Mouse (Mus musculus) midbrain, embryonic 13.5 days (tissue): Measurements from ENCODE around the gene Spata21. TPM values are rescaled to one million over a fixed set of nuclear protein-coding genes. Genes with fewer than 3 reads are reported as not detected.

Experiments
- ATAC-seq: fragments of 200-750 bp; cut with Nextera tagmentation; 2 replicates; pipeline ENCODE4 v1.8.0; 2017; ENCODE audit warnings: mild to moderate bottlenecking, moderate TSS enrichment, moderate library complexity
- H3K27ac ChIP-seq: fragments of 300-500 bp; sonication (generic); 2 replicates; pipeline ENCODE4 v1.5.1; 2015; ENCODE audit warnings: inconsistent platforms, mild to moderate bottlenecking, moderate library complexity
- H3K27me3 ChIP-seq: fragments of 300-500 bp; sonication (generic); 2 replicates; pipeline ENCODE4 v1.6.1; 2015; ENCODE audit warnings: mild to moderate bottlenecking, inconsistent platforms
- H3K36me3 ChIP-seq: fragments of 300-500 bp; sonication (generic); 2 replicates; pipeline ENCODE4 v1.6.1; 2015; ENCODE audit warnings: mild to moderate bottlenecking, inconsistent platforms
- H3K4me1 ChIP-seq: fragments of 300-500 bp; sonication (generic); replicated peaks from 2 replicates; pipeline ENCODE4 v1.6.1; 2015; ENCODE audit warnings: inconsistent platforms
- H3K4me2 ChIP-seq: fragments of 300-500 bp; sonication (generic); replicated peaks from 2 replicates; pipeline ENCODE4 v1.6.1; 2015; ENCODE audit warnings: moderate library complexity, mild to moderate bottlenecking, inconsistent platforms
- H3K4me3 ChIP-seq: fragments of 300-500 bp; sonication (generic); replicated peaks from 2 replicates; pipeline ENCODE4 v1.5.1; 2015; ENCODE audit warnings: mild to moderate bottlenecking, inconsistent platforms
- H3K9ac ChIP-seq: fragments of 300-500 bp; sonication (generic); replicated peaks from 2 replicates; pipeline ENCODE4 v1.6.1; 2015; ENCODE audit warnings: mild to moderate bottlenecking, inconsistent platforms
- H3K9me3 ChIP-seq: fragments of 300-500 bp; sonication (generic); 2 replicates; pipeline ENCODE4 v1.6.1; 2016; ENCODE audit warnings: mild to moderate bottlenecking, inconsistent platforms
- WGBS: fragments of 180-500 bp; shearing (Covaris S2); methylation state at CpG from one replicate; pipeline ENCODE4 v1.1.7; 2015; 5-methylcytosine and 5-hydroxymethylcytosine counted together
- polyA plus RNA-seq: library from polyadenylated mRNA; unstranded; fragments of >200 nt; fragmentation: Nextera tagmentation; extraction: Ambion mirVana; gene quantifications from 2 replicates; pipeline ENCODE4 v1.2.1, GENCODE M21; 2015

Gene Spata21
- polyA plus RNA-seq = 0.22 TPM in 1 of 2 replicates, not detected in the other

DNA sequence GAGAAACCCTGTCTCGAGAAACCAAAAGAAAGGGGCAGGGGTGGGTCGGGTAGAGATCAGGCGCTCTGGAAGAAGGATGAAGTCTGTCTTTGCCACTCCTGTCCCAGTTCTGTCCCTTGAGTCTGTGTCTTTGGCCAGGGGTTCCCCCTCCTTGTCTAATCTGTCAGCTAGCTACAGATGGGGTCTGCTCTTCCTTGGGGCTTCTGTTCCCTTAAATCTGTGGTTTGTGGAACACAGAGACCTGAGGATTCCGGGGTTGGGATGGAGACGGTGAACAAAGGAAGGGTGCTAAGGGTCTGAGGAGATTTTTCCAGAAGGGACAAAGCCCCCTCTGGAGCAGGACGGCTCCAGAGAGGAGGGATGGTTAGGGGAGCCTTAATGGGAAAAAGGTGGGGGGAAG, at the start of gene Spata21:
Gene Spata21, plus strand, starts transcription at position 301 of the 400 bp plus-strand sequence.
- Histone ChIP-seq H3K36me3 (no peaks in the 10 kb centered on the region), H3K9me3 (no peaks in the 10 kb centered on the region), H3K4me3 (no peak within 1 kb of the TSS), H3K4me2 (no peak within 1 kb of the TSS), H3K9ac (0 out of 2 replicates have a peak within 1 kb of the TSS, but pooled peaks have one; percentile 14), H3K27ac (no peak within 1 kb of the TSS), H3K4me1 (no peaks in the 10 kb centered on the region), H3K27me3 (no peaks in the 10 kb centered on the region)
- WGBS = 80% methylated on average over 6 of the region's 6 CpGs
- no peak for ATAC-seq

DNA sequence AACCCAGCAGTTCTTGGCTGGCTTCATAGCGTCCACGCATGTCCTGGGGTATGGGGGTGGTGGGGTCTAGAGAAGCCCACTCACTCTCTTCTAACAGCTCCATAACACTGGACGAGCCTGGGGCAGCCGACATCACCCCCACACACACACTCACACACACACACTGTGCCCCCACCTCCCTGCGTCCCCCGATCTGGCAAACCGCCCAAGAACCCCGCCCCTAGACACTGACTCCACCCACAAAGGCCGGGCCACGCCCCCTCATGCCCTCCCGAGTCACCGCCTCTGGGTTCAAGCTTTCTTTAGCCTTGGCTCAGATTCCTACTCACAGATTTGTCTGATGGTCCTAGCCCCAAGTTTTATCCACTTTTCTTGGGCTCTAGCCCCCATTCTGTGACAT, 47.0 kb upstream of the Spata21 start:
- Histone ChIP-seq H3K27me3 (no peaks in the 10 kb centered on the region), H3K4me3 (no peak overlapping the region), H3K4me1 (peaks cover 4% of the 10 kb centered on the region; the same call in 1 of the 2 replicates), H3K9me3 (no peaks in the 10 kb centered on the region), H3K36me3 (peaks cover 79% of the 10 kb centered on the region), H3K9ac (no peak overlapping the region), H3K27ac (no peak overlapping the region), H3K4me2 (no peak overlapping the region)
- 51% methylated on average over 12 of the region's 12 CpGs for WGBS
- no peak for ATAC-seq

DNA sequence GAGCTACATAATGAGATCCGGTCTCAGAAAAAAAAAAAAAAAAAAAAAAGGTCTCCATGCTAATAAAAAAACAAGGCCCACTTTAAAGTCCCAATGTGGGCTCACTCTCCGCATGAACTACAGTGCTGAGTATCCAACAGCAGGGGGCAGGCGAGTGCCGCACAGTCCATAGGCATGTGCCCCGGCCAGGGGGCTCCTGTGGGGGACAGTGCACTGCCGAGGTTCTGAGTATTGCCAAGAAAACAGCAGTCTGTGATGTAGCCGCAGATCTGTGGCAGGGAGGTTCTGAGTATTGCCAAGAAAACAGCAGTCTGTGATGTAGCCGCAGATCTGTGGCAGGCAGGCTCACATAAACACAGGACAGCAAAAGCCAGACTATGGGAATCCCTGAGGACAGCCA, 43.3 kb upstream of the Spata21 start:
- H3K27me3 ChIP-seq = no peaks in the 10 kb centered on the region
- peaks cover 34% of the 10 kb centered on the region for H3K4me1 ChIP-seq
- peaks cover 58% of the 10 kb centered on the region for H3K36me3 ChIP-seq
- no peak overlapping the region for H3K9ac ChIP-seq
- 0 out of 2 replicates have a peak overlapping the region, but pooled peaks have one; percentile 25 for H3K27ac ChIP-seq
- H3K4me2 ChIP-seq = no peak overlapping the region
- no peaks in the 10 kb centered on the region for H3K9me3 ChIP-seq
- H3K4me3 ChIP-seq = no peak overlapping the region
- ATAC-seq = peak; percentile 25; the same call in 1 of the 2 replicates
- 14% methylated on average over 8 of the region's 8 CpGs for WGBS

DNA sequence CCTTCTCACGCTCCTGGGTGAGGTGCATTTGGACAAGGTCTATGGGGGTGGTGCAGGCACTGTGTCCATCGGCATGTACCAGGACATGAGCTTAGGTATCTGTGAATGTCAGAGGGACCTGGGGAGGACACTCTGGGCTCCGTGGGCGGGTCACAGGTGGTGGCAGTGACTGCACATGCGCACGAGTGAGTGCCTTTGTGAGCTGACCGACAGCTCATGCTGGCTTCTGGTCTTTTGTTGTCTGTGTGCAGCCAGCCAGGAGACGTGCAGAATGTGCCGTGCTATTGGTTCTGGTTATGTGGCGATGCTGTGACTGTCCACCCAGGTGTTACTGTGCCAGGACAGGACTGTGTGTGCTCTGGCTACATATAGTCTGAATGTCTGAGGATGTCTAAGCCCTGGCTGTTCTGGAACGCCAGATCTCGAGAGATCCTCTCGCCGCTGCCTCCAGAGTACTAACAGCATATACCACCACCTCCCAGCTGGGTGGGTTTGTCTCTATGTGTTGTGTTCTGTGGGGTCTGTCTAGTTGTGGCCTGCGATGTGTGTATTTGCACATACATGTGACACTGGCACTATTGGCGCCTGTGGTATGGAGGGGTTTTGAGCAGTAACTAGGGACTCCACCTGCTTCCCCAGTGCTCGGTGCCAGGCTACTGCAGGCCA, 39.2 kb upstream of the Spata21 start:
- H3K36me3 ChIP-seq = peaks cover 23% of the 10 kb centered on the region
- WGBS = 17% methylated on average over 17 of the region's 17 CpGs
- no peaks in the 10 kb centered on the region for H3K9me3 ChIP-seq
- peak overlapping the region; percentile 55 for H3K9ac ChIP-seq
- H3K27me3 ChIP-seq = no peaks in the 10 kb centered on the region
- peak overlapping the region; percentile 96 for H3K27ac ChIP-seq
- peaks cover 71% of the 10 kb centered on the region for H3K4me1 ChIP-seq
- peak overlapping the region; percentile 44 for H3K4me2 ChIP-seq
- H3K4me3 ChIP-seq = no peak overlapping the region; the same call in 1 of the 2 replicates
- ATAC-seq = peak; percentile 40

DNA sequence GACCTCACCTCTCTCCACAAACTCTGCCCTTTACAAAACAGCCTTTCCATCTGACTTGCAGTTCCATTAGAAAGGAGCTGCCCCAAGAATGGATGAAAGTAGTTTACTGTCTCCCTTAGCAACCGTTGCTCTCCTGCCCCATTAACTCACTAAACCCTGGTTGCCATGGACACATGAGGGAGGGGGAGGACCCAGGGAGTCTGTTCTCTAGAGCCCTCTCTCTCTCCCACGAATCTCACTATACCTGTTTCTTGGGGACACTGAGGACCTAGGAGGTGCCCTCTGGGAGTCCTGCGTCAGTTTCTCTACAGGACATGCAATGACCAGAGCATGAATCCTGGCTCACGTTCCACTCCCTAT, 38.7 kb upstream of the Spata21 start:
- Histone ChIP-seq H3K27ac (peak overlapping the region; percentile 96), H3K4me3 (no peak overlapping the region; the same call in 1 of the 2 replicates), H3K4me1 (peaks cover 76% of the 10 kb centered on the region), H3K9ac (peak overlapping the region; percentile 55), H3K4me2 (peak overlapping the region; percentile 44), H3K36me3 (peaks cover 23% of the 10 kb centered on the region), H3K27me3 (no peaks in the 10 kb centered on the region), H3K9me3 (no peaks in the 10 kb centered on the region)
- ATAC-seq = peak; percentile 67
- WGBS = 1% methylated on average over 4 of the region's 4 CpGs

DNA sequence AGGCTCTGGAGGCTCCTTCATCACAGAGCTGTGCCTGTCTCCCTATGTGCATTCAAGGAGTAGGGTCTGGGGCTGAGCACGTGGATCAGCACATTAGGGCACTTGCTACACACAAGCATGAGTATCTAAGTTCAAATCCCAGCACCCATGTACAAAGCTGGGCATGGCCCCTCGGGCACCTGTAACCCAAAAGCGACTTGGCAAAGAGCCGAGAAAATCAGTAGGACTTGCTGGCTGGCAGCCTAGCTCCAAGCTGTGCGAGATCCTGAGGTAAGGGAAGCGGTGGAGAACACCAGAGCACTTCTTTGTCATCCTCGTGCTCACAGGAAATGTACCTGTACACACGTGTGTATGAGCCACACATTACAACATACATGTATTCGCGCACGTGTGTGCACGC, 35.7 kb upstream of the Spata21 start:
- 75% methylated on average over 12 of the region's 12 CpGs for WGBS
- H3K4me2 ChIP-seq = peak overlapping the region; percentile 55
- peaks cover 24% of the 10 kb centered on the region for H3K36me3 ChIP-seq
- H3K27me3 ChIP-seq = no peaks in the 10 kb centered on the region
- peak overlapping the region; percentile 89; the same call in 1 of the 2 replicates for H3K27ac ChIP-seq
- H3K4me3 ChIP-seq = no peak overlapping the region
- ATAC-seq = no peak
- H3K9me3 ChIP-seq = no peaks in the 10 kb centered on the region
- peak overlapping the region; percentile 58; the same call in 1 of the 2 replicates for H3K9ac ChIP-seq
- peaks cover 66% of the 10 kb centered on the region for H3K4me1 ChIP-seq

DNA sequence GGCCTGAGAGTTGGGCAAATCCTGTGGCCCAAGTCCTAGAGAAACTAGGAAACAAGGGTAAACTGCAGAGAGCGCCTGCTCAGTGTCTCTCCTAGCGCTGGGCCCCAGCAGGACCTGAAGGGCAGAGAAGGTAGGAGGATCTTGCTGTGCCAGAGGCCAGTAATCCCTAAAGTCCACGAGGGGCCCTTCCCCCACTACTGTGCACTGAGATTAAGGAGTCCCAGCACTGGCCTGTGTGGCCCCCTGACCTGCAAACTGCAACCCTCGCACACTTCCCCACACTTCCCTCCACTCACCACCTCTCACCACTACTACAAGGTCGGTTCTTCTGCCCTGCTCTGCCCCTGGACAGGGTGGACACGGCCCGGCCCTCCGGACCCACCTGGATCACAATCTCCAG, 35.0 kb upstream of the Spata21 start:
- peak; percentile 1; the same call in 1 of the 2 replicates for ATAC-seq
- Histone ChIP-seq H3K27ac (peak overlapping the region; percentile 89), H3K4me1 (peaks cover 60% of the 10 kb centered on the region), H3K9me3 (no peaks in the 10 kb centered on the region), H3K36me3 (peaks cover 28% of the 10 kb centered on the region), H3K4me3 (peak overlapping the region; percentile 21), H3K9ac (peak overlapping the region; percentile 58), H3K27me3 (no peaks in the 10 kb centered on the region), H3K4me2 (peak overlapping the region; percentile 55)
- WGBS = 13% methylated on average over 8 of the region's 8 CpGs

DNA sequence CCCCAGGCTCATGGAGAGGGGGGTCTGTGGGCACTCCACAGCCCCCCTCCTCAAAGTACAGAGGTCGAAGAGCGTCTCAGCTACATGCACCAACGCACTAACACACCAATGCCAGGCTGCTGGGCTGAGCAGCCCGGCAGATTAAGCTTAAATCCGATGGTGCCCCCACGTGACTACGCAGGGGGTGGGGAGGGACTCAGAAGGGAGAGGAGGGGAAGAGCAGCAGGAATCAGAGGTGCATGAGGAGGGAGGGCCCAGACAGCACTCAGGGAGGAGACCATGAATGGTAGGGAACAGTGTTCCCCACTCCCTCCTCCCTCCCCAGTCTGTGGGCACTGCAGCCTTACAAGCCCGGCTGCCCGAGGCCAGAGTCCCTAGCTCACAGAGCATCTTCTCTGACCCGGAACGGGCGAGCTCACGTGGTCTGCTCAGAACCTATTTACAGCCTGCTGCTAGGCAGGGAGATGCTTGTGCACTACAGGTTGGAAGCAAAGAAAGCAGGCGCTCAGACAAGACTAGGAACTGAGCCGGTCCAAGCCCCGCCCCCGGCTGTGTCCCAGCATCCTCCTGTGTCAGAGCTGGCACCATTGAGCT, 34.5 kb upstream of the Spata21 start:
- Histone ChIP-seq H3K9ac (peak overlapping the region; percentile 58), H3K4me1 (peaks cover 59% of the 10 kb centered on the region), H3K36me3 (peaks cover 28% of the 10 kb centered on the region), H3K27me3 (no peaks in the 10 kb centered on the region), H3K4me2 (peak overlapping the region; percentile 55), H3K9me3 (no peaks in the 10 kb centered on the region), H3K27ac (peak overlapping the region; percentile 89), H3K4me3 (peak overlapping the region; percentile 21)
- 7% methylated on average over 17 of the region's 17 CpGs for WGBS
- peak; percentile 53 for ATAC-seq

DNA sequence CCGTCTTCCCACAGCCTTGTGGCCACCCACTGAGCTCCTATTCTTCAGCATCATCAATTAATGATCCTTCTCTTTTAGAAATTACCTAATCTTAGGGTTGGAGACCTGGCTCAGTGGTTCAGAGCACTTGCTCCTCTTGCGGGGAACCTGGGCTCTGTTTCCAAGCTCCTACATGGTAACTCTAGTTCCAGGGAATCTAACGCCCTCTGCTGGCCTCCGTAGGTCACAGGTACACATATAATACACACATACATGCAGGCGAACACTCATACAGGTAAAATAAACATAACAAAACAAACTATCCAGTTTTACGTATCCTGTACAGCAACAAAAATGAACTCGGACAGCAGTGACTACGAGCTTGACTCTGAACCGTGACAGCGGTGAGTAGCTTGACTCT, 31.2 kb upstream of the Spata21 start:
- ATAC-seq = no peak
- Histone ChIP-seq H3K4me2 (no peak overlapping the region), H3K36me3 (peaks cover 28% of the 10 kb centered on the region), H3K9me3 (no peaks in the 10 kb centered on the region), H3K9ac (no peak overlapping the region), H3K4me3 (no peak overlapping the region), H3K27me3 (no peaks in the 10 kb centered on the region), H3K27ac (no peak overlapping the region), H3K4me1 (peaks cover 52% of the 10 kb centered on the region)
- 97% methylated on average over 10 of the region's 10 CpGs for WGBS

DNA sequence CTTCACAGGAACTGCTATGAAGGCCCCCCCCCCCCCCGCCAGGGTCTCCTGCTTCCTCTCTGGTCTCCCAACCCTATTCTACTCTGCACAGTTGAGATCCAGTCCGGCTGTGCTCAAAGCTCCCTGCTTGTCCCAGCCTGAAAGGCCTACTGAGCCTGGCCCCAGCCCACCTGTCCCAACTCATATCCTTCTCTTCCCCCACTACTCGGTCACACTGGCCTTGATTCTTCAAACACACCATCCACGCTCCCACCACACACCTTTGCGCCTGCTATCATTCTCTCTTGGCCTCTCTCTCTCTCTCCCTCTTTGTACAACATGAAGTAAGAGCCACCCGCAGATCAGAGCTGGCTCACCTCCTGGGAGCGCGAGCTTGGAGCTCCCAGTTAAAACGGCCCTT, 29.3 kb upstream of the Spata21 start:
- no peak overlapping the region for H3K4me3 ChIP-seq
- H3K9me3 ChIP-seq = no peaks in the 10 kb centered on the region
- no peaks in the 10 kb centered on the region for H3K27me3 ChIP-seq
- 76% methylated on average over 9 of the region's 9 CpGs for WGBS
- peaks cover 33% of the 10 kb centered on the region for H3K4me1 ChIP-seq
- no peak overlapping the region for H3K27ac ChIP-seq
- no peak overlapping the region for H3K9ac ChIP-seq
- peaks cover 25% of the 10 kb centered on the region for H3K36me3 ChIP-seq
- peak overlapping the region; percentile 7; the same call in 1 of the 2 replicates for H3K4me2 ChIP-seq
- no peak for ATAC-seq

DNA sequence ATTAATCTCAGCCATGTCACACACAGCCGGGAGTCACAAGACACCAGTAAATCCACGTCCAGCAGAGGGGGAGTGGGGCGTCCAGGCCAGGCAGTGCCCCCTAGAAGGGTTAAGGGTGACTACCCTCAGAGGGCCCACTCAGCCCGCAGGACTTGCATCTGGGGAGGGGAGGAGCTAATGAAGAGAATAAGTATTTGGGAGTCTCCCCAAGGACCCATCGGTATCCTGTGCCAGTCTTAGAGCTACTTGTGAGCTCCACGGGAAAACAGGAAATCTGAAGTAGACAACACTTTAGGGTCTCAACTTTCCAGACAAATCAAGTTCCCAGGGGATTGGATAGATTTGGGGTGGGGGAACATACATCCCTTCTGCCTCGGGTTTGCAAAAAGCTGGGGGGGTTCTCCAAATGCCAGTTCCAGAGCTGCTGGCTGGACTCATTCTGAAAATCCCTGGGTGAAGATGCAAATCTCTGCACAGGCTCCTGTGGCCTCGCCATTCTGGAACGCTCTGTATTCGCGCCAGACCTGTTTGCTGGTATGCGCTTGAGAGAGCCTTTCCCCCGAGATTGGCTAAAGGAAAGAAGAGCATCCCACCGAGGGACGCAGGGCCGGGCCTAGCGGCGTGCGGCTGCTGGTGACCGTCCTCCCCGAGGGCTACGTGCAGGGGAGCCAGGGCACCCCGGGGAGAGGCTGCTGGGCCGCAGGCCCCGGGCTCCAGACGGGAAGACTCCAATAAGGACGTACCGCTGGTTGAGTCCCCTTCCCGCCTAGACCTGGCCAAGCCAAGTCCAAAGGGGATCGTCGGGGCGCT, 28.3 kb upstream of the Spata21 start:
- Histone ChIP-seq H3K4me3 (peak overlapping the region; percentile 60), H3K4me2 (peak overlapping the region; percentile 87), H3K27me3 (no peaks in the 10 kb centered on the region), H3K27ac (peak overlapping the region; percentile 94), H3K9me3 (no peaks in the 10 kb centered on the region), H3K9ac (peak overlapping the region; percentile 84), H3K4me1 (peaks cover 25% of the 10 kb centered on the region), H3K36me3 (peaks cover 24% of the 10 kb centered on the region)
- ATAC-seq = peak; percentile 7
- WGBS = 1% methylated on average over 32 of the region's 32 CpGs
